Mouse (Mus musculus) megakaryocyte, embryonic 14.5 days (primary cell): ENCODE measurements around the gene Ceacam16.

Source experiments
- FLI1 ChIP-seq: IDR thresholded peaks from 2 replicates; pipeline ENCODE4 v1.6.1; 2012; ENCODE audit warnings: low read length, inconsistent platforms, mixed read lengths
- GATA1 ChIP-seq: IDR thresholded peaks from 3 replicates; pipeline ENCODE4 v1.6.1; 2012; ENCODE audit warnings: mixed read lengths, low read length, inconsistent platforms, borderline replicate concordance

DNA sequence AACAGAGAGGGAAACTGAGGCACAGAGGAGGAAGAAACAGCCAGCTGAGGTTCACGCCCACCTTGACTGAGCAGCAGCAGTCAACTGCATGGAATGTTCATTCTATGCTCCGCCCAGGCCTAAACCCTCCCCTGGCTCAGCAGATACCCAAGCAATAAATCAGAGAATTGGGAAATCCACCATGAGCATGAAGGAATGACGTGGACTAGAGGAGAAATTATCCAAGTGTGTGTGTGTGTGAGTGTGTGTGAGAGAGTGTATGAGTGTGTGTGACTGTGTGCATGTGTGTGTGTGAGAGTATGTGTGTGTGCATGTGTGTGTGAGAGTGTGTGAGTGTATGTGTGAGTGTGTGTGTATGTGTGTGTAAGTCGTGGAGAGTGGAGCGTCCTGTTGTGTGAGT lies 42.7 kb downstream of the Ceacam16 start:
- TF ChIP-seq GATA1 (no peak), FLI1 (no peak)
